Mouse (Mus musculus): ENCODE results near the gene Klhl26. TPM values are rescaled to one million over a fixed set of nuclear protein-coding genes. Genes with fewer than 3 reads are reported as not detected.
"Not testable (repeated sequence)": the region's sequence is repeated elsewhere in the genome, so short reads cannot be mapped to it uniquely, and the experiment has no call there.

Gene Klhl26
- 17.8 and 18.5 TPM in 2 replicates for polyA plus RNA-seq (2016; fragmentation: Nextera tagmentation; extraction: Ambion mirVana)

DNA sequence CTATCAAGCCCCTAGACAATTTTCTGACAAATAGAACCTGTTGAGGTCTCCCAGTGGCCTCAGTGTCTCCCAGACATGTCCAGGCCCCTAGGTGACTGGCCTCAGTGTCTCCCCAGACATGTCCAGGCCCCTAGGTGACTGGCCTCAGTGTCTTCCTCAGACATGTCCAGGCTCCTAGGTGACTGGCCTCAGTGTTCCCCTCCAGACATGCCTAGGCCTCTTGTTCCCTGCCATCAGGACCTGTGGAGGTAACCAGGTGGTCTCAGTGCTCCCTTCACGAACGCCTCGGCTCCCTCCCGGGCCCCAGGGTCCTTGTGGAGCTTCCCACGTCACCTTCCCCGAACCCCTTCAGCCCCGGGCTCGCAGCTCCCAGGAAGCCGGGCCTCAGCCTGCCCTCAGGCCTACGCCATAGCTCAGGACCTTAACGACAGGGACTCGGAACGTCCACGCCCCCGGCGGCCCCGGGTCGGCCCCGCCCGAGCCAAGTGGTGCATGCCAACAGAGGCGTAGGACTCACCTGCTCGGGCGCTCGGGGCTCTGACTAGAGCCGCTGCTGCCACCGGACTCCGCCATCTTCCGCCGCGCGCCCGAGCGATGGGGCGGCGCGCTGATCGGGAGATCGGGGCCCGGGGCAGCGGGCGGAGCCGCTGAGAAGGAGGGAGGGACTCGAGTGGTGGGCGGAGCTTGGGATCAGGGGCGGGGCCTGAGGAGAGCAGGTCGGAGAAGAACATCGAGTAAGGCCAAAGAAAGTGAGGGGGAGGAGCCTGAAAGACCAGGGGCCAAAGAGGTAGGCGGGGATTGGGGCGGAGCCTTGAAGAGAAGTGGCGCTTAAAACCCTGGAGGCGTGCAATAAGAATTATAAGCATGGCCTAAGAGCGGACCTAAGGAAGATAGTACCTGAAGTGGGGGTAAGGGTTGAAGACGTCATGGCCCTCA, at the start of gene Klhl26:
Gene Klhl26 (minus strand): TSS at position 636 of the 936 bp plus-strand sequence.
- under 1% methylated on average over 53 of the region's 53 CpGs for WGBS
- Histone ChIP-seq H3K27me3 (peaks cover 36% of the 10 kb centered on the region), H3K4me3 (peak within 1 kb of the TSS; percentile 80), H3K27ac (replicated peaks) (0 out of 2 replicates have a peak within 1 kb of the TSS, but pooled peaks have one; percentile 32), H3K36me3 (no peaks in the 10 kb centered on the region), H3K9me3 (no peaks in the 10 kb centered on the region), H3K4me1 (peaks cover 18% of the 10 kb centered on the region), H3K9ac (replicated peaks) (peak within 1 kb of the TSS; percentile 84), H3K4me2 (replicated peaks) (peak within 1 kb of the TSS; percentile 82)
- peak; percentile 88 for ATAC-seq (ENCODE audit: low FRiP score, low read depth)

DNA sequence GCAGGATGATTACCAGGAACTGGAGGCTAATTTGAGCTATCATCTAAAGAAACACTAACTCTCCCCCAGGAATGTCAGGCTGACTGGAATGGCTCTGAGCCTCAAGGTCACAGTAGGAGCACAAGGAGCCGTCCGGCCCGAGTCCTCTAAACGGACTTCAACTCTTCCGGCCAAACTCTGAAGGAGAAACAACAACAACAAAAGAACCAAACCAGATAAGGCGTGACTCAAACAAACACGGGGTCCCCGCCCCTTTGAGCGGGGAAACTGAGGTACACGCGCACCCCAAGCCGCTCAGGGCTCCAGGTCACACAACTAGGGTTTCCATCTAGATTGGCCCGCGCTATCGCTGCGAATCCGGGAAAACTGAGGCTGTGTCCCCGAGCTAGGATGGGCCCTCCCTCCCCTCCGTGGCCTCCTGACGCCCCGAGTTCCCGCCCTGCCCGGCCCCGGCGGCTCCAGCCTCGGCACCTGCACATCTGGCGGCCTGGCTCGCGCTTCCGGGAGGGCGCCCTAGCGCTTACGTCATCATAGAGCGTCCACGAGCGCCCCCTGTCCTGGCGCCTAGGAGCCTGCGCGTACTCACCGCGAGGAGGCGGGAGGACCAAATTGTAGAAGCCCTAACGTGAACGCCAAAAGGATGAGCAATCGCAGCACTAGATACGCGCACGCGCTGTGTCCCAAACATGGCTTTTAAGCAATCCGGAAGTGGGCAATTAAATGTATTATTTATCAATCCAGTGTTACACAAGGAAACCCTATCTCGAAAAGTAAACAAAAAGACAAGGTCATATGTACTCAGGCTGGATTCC, 46.0 kb upstream of the Klhl26 start:
- WGBS: under 1% methylated on average over 51 of the region's 51 CpGs

DNA sequence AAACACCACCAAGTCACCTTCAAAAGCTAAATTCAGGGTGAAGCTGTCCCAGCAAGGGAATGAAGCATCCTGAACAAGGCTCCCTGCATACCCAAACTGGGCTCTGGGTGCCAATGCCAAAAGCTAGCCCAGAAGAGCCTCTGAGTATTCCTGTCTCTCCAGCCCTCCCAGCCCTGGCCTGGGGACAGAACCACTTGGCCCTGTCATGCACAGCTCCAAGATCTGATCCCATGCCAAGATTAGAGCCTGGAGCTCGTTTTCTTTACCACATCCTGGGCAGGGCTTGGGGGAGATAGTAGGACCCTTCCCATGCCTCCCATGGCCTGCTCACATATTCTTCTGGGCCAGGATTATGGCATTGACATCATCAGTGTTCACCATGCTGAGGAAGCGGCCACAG, 42.8 kb upstream of the Klhl26 start:
- Histone ChIP-seq H3K9ac (replicated peaks) (no peak overlapping the region), H3K4me2 (replicated peaks) (no peak overlapping the region), H3K4me1 (peaks cover 12% of the 10 kb centered on the region), H3K9me3 (no peaks in the 10 kb centered on the region), H3K36me3 (peaks cover 29% of the 10 kb centered on the region), H3K27ac (replicated peaks) (no peak overlapping the region), H3K27me3 (no peaks in the 10 kb centered on the region), H3K4me3 (no peak overlapping the region)
- ATAC-seq (ENCODE audit: low FRiP score, low read depth): no peak
- WGBS: 76% methylated on average over 2 of the region's 2 CpGs

More for the DNA sequence above, 46.0 kb upstream of the Klhl26 start:
- H3K27me3 ChIP-seq: no peaks in the 10 kb centered on the region
- peak overlapping the region; percentile 83 for H3K27ac ChIP-seq (replicated peaks)
- peak overlapping the region; percentile 78 for H3K4me3 ChIP-seq
- H3K36me3 ChIP-seq: peaks cover 18% of the 10 kb centered on the region
- H3K4me2 ChIP-seq (replicated peaks): peak overlapping the region; percentile 67
- H3K9me3 ChIP-seq: no peaks in the 10 kb centered on the region
- H3K9ac ChIP-seq (replicated peaks): peak overlapping the region; percentile 87
- ATAC-seq (ENCODE audit: low FRiP score, low read depth): peak; percentile 83
- peaks cover 21% of the 10 kb centered on the region for H3K4me1 ChIP-seq

DNA sequence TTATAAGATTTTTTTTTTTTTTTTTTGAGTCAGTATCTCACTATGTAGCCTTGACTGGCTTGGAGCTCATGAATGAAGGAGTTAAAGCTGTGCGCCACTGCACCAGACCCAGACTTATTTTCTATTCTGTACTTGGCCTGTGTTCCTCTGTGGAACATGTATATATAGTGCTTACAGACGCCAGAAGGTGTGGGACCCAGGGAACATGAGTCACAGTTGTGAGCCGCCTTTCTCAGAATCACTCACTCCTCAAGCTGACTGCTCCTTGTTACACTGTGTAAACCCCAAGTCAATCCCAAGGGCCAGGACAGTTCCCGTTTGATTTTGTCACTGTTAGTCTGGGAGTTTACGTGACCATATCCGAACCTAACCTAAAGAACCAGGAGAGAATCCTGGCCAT, 42.3 kb upstream of the Klhl26 start:
- no peaks in the 10 kb centered on the region for H3K9me3 ChIP-seq
- WGBS: 94% methylated on average over 6 of the region's 6 CpGs
- H3K27me3 ChIP-seq: no peaks in the 10 kb centered on the region
- no peak overlapping the region for H3K4me2 ChIP-seq (replicated peaks)
- H3K4me3 ChIP-seq: no peak overlapping the region
- peaks cover 33% of the 10 kb centered on the region for H3K36me3 ChIP-seq
- peaks cover 12% of the 10 kb centered on the region for H3K4me1 ChIP-seq
- H3K9ac ChIP-seq (replicated peaks): no peak overlapping the region
- no peak overlapping the region for H3K27ac ChIP-seq (replicated peaks)
- no peak for ATAC-seq (ENCODE audit: low FRiP score, low read depth)

DNA sequence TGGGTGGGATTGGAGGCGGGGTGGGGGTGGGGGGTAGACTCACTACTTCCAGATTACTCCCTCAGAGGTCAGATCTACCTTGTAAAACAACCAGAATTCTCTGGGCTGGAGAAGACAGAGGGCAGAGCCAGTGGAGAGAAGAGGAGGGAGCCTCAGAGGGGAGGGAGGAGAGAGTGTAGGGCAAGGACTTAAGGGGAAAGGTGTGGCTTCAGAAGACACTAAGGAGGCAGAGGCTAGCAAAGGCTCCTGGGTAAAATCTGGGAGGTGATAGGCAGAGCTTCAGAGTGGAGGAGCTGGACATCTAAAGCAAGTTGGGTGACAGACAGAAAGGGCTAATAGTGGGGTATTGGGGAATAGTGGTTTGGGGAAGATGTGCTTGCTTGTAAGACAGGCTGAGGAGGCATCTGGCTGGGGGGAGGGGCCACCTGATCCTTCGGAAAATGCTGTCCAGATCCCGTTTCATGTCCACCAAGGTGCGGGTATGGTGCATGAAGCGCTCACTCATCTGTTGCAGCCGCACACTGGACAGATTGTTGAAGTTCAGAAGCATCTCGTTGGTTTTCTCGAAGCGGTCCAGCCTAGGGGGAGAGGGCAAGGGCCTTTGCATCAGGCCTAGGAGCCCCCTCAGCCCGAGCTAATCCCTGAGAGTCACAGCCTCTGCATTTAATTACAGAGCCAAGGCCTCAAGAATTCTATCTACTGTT, 41.3 kb upstream of the Klhl26 start:
- ATAC-seq (ENCODE audit: low FRiP score, low read depth): no peak
- Histone ChIP-seq H3K27me3 (no peaks in the 10 kb centered on the region), H3K4me2 (replicated peaks) (no peak overlapping the region), H3K36me3 (peaks cover 40% of the 10 kb centered on the region), H3K4me3 (no peak overlapping the region), H3K9ac (replicated peaks) (no peak overlapping the region), H3K4me1 (peaks cover 9% of the 10 kb centered on the region), H3K27ac (replicated peaks) (no peak overlapping the region), H3K9me3 (no peaks in the 10 kb centered on the region)
- 66% methylated on average over 10 of the region's 10 CpGs for WGBS

DNA sequence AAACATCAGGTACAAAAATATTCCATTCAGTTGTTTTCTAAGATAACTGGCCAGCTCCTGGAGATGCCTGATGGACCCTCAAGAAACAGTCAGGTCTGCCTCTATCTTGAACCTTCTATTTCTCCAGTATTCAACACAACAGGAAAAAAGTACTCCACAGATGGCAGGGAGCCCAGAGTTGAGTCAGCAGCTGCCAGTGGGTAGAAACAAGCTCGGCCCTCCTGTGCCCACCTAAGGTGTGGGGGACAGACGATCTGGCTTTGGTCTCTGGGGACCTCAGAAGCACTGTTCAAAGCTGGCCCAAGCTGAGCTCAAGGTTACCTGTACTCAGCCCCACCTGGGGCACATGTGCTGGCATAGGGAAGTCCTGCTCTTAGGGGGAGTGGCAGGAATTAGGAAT, 36.7 kb upstream of the Klhl26 start:
- H3K9me3 ChIP-seq: no peaks in the 10 kb centered on the region
- no peak overlapping the region for H3K27ac ChIP-seq (replicated peaks)
- no peak overlapping the region for H3K4me3 ChIP-seq
- peaks cover 18% of the 10 kb centered on the region for H3K4me1 ChIP-seq
- WGBS: 83% methylated on average over 2 of the region's 2 CpGs
- H3K4me2 ChIP-seq (replicated peaks): no peak overlapping the region
- H3K9ac ChIP-seq (replicated peaks): no peak overlapping the region
- H3K36me3 ChIP-seq: peaks cover 45% of the 10 kb centered on the region
- no peak for ATAC-seq (ENCODE audit: low FRiP score, low read depth)
- H3K27me3 ChIP-seq: no peaks in the 10 kb centered on the region

DNA sequence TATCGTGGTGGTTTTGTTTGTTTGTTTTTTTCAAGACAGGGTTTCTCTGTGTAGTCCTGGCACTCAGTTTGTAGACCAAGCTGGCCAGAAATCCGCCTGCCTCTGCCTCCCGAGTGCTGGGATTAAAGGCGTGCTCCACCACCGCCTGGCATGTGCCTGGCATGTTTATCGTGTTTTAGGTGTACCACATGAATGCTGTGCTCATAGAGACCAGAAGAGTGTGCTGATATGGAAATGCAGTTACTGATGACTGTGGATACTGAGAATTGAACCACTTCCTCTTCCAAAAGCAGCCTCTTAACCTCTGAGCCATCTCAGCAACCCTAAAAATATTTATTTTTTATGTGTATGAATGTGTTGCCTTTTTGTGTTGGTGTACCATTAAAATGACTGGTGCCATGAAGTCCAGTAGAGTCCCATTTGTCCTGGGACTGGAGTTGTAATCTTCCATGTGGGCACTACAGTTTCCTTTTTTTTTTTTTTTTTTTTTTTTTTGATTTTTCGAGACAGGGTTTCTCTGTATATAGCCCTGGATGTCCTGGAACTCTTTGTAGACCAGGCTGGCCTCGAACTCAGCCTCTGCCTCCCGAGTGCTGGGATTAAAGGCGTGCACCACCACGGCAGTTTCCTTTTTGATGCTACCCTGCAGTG, 35.6 kb upstream of the Klhl26 start:
- H3K27me3 ChIP-seq: no peaks in the 10 kb centered on the region
- no peaks in the 10 kb centered on the region for H3K9me3 ChIP-seq
- no peak for ATAC-seq (ENCODE audit: low FRiP score, low read depth)
- peaks cover 50% of the 10 kb centered on the region for H3K36me3 ChIP-seq
- 95% methylated on average over 11 of the region's 11 CpGs for WGBS
- no peak overlapping the region for H3K9ac ChIP-seq (replicated peaks)
- no peak overlapping the region for H3K4me3 ChIP-seq
- no peak overlapping the region for H3K4me2 ChIP-seq (replicated peaks)
- H3K27ac ChIP-seq (replicated peaks): no peak overlapping the region
- H3K4me1 ChIP-seq: peaks cover 19% of the 10 kb centered on the region

DNA sequence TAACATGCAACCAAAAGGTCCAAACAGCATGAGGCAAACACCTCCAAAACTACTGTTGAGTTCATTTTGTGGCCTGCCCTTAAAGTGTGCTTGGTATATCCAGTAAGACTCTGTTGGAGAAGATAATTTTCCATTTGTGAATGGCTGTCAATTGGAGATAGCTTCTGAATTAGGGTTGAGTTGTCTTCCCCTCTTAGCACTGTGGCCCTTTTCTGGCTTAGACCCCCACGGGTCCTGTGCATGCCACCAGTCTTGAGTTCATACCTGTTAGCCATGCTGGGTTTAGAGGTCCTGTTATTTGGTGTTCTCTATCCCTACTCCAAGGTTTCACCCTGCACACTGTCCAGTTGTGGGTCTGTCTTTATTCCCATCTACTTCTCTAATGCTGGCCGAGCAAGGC, 35.0 kb upstream of the Klhl26 start:
- Histone ChIP-seq H3K27ac (replicated peaks) (no peak overlapping the region), H3K4me2 (replicated peaks) (peak overlapping the region; percentile 99; the same call in 1 of the 2 replicates), H3K36me3 (peaks cover 56% of the 10 kb centered on the region), H3K9me3 (no peaks in the 10 kb centered on the region), H3K27me3 (no peaks in the 10 kb centered on the region), H3K4me1 (peaks cover 22% of the 10 kb centered on the region), H3K9ac (replicated peaks) (no peak overlapping the region), H3K4me3 (no peak overlapping the region)
- no peak for ATAC-seq (ENCODE audit: low FRiP score, low read depth)
- 91% methylated on average over 2 of the region's 2 CpGs for WGBS

DNA sequence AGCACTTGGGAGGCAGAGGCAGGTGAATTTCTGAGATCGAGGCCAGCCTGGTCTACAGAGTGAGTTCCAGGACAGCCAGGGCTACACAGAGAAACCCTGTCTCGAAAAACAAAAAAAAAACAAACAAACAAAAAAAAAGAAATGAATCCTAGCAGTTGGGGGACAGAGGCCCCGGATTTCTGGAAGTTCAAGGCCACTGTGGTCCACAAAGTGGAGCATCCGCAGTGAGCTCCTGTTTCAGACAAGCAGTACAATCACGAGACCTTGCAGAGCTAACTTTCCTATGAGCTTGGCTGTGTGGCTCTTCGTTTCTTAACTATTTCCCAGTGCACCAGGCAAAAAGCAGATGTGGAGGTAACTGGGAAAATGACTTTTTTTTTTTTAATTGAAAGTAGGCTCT, 34.4 kb upstream of the Klhl26 start:
- H3K36me3 ChIP-seq: peaks cover 51% of the 10 kb centered on the region
- 89% methylated on average over 6 of the region's 6 CpGs for WGBS
- not testable (repeated sequence) for H3K27me3 ChIP-seq; ATAC-seq (ENCODE audit: low FRiP score, low read depth); H3K9me3 ChIP-seq
- H3K4me1 ChIP-seq: peaks cover 24% of the 10 kb centered on the region
- peak overlapping the region; percentile 97 for H3K4me3 ChIP-seq
- peak overlapping the region; percentile 99 for H3K4me2 ChIP-seq (replicated peaks)
- H3K27ac ChIP-seq (replicated peaks): peak overlapping the region; percentile 95
- peak overlapping the region; percentile 98 for H3K9ac ChIP-seq (replicated peaks)

DNA sequence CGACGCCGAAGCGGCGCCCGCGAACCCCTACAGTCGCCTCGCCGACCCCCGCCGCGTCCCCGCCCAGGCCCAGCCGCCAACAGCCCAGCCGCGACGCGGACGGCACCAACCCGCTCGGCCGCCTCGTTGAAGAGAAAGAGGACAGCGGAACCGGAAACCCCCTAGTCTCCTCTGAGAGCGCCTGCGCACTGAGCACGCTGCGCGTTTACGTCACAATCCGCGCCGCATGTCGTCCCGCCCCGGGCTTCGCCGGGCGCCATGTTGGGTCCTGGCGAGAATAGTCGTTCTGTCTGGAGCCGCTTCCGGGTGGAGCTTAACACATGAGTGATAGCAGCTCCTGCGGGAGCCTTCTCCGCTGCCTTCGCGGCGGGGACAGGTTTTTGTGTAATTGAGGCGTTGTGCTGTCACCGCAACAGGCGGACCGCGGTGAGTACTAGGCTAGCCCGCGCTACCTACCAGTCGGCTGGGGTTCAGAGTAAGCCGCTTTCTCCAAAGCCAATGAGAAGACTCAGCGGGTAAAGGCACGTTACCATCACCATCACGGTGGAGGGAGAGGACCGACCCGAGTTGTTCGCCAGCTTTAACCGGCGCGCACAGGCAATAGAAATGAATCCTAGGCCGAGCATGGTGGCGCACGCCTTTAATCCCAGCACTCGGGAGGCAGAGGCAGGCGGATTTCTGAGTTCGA, 33.6 kb upstream of the Klhl26 start, which contains the start of gene Uba52:
Gene Uba52 (minus strand): TSS at position 574 of the 688 bp plus-strand sequence.
- Histone ChIP-seq H3K9me3 (no peaks in the 10 kb centered on the region), H3K27ac (replicated peaks) (peak within 1 kb of the TSS; percentile 95), H3K4me3 (peak within 1 kb of the TSS; percentile 97), H3K36me3 (peaks cover 48% of the 10 kb centered on the region), H3K27me3 (no peaks in the 10 kb centered on the region), H3K4me1 (peaks cover 31% of the 10 kb centered on the region), H3K9ac (replicated peaks) (peak within 1 kb of the TSS; percentile 98), H3K4me2 (replicated peaks) (peak within 1 kb of the TSS; percentile 99)
- WGBS: 1% methylated on average over 74 of the region's 74 CpGs
- ATAC-seq (ENCODE audit: low FRiP score, low read depth): peak; percentile 83

Measured in midbrain, embryonic 12.5 days (tissue).